Mouse (Mus musculus) spleen, adult 2 months (tissue): ENCODE data around the gene Tead3. TPM values are rescaled to one million over a fixed set of nuclear protein-coding genes. Genes with fewer than 3 reads are reported as not detected.
"Not testable (repeated sequence)": the region's sequence is repeated elsewhere in the genome, so short reads cannot be mapped to it uniquely, and the experiment has no call there.

Source experiments
- DNase-seq, 2 experiments: peaks; one replicate each; pipeline versions ENCODE4 v3.0.0 to v3.0.0-alpha.2; 2012 to 2021; ENCODE audit warnings: low spot score in 2 of 2, low read depth in 1 of 2
- H3K27ac ChIP-seq: fragments of 200-500 bp; 2 replicates; pipeline ENCODE4 v1.5.1; 2012; ENCODE audit warnings: low read length, inconsistent platforms; ENCODE audit not compliant: insufficient read depth
- H3K27me3 ChIP-seq: fragments of 200-500 bp; 2 replicates; pipeline ENCODE4 v1.6.1; 2012; ENCODE audit warnings: mild to moderate bottlenecking, moderate library complexity, low read length, inconsistent platforms; ENCODE audit not compliant: control insufficient read depth, insufficient read depth
- H3K36me3 ChIP-seq: fragments of 200-500 bp; 2 replicates; pipeline ENCODE4 v1.6.1; 2012; ENCODE audit warnings: mild to moderate bottlenecking, low read length, inconsistent platforms; ENCODE audit not compliant: control insufficient read depth, insufficient read depth
- H3K4me1 ChIP-seq: fragments of 200-500 bp; 2 replicates; pipeline ENCODE4 v1.6.1; 2011; ENCODE audit warnings: inconsistent platforms; ENCODE audit not compliant: control insufficient read depth, insufficient read depth, insufficient read length
- H3K4me3 ChIP-seq: fragments of 200-500 bp; 2 replicates; pipeline ENCODE4 v1.5.1; 2011; ENCODE audit warnings: mild to moderate bottlenecking, inconsistent platforms; ENCODE audit not compliant: insufficient read depth, insufficient read length; ENCODE audit errors: extremely low read depth
- CTCF ChIP-seq: fragments of 200-500 bp; IDR thresholded peaks from 2 replicates; pipeline ENCODE4 v1.5.1; 2011; ENCODE audit warnings: mild to moderate bottlenecking, inconsistent platforms; ENCODE audit not compliant: insufficient read depth, insufficient read length, insufficient replicate concordance; ENCODE audit errors: extremely low read depth
- POLR2A ChIP-seq: fragments of 200-500 bp; IDR thresholded peaks from 2 replicates; pipeline ENCODE4 v1.6.1; 2011; ENCODE audit warnings: low read depth, low read length, inconsistent platforms
- WGBS: fragments of 180-500 bp; shearing (Covaris S2); methylation state at CpG from one replicate; pipeline ENCODE4 v1.1.7; 2018; 5-methylcytosine and 5-hydroxymethylcytosine counted together
- polyA plus RNA-seq: library from polyadenylated mRNA; depleted of rRNA; stranded (reverse); fragments of >200 nt; gene quantifications from 2 replicates; pipeline ENCODE4 v1.2.3, GENCODE M21; 2012

Gene Tead3
- polyA plus RNA-seq, 1 experiment = 4.3 TPM

DNA sequence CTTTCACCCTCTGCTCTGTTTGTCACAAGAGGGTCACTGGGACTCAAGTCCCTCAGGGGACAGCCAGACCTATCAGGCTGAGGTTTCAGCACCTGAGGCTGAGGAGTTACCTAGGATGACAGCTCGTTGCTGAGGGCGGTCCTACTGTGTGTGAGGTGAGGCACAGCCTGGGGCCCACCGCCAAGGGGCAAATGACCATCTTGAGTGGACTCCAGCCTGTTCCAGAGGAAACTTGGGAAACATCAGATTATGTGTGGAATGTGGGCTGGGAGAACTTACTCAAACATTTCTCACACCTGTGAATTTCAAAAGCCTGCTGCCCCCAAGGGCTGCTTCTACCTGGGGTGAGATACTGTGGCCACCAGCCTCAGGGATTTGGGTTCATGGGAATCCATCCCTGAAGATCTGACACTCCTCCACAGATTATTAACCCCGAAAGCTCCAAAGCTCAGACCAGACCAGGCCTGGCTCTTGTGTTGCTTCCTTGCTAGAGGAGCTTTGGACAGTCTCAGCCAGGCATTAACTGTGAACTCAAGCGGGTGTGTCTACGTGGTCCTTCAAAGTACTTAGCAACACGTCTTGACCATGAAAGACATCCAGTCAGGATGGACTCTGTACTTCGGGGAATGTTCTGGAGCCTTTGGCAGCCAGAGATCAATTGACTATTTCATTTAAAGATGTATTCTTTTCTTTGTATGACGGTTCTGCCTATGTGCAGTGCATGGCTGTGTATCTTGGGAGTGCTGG, 10.1 kb upstream of the Tead3 start:
- WGBS = 86% methylated on average over 9 of the region's 9 CpGs
- DNase-seq = no peak
- no peak for TF ChIP-seq CTCF
- TF ChIP-seq POLR2A = no peak

DNA sequence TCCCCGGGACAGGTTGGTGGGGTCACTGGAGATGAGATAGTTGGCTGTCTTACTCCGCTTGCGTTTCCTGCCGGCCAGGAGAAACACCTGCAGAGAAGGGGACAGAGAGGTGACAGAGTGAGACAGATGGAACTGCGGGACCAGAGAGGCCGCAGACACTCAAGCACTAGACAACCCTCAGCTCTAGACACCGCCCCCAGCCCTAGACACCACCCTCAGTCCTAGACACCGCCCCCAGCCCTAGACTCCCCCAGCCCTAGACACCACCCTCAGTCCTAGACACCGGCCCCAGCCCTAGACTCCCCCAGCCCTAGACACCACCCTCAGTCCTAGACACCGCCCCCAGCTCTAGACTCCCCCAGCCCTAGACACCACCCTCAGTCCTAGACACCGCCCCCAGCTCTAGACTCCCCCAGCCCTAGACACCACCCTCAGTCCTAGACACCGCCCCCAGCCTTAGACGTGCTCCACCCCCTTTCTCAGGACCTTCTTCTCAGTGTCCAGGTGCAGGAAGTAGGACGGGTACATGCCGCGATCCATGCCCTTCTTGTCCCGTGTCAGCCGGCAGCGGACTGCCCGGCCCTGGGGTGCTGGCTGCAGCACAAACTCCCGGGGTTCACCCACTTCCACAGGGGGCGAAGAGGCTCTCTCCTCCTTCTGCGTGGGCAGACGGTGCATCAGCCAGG, 8.1 kb upstream of the Tead3 start:
- 57% methylated on average over 24 of the region's 24 CpGs for WGBS
- H3K27me3 ChIP-seq, H3K27ac ChIP-seq: not testable (repeated sequence)

More for the DNA sequence above, 10.1 kb upstream of the Tead3 start:
- Histone ChIP-seq H3K4me1 (no peaks in the 10 kb centered on the region; the same call in 1 of the 2 replicates), H3K4me3 (no peak overlapping the region), H3K27me3 (peaks cover 16% of the 10 kb centered on the region; the same call in 1 of the 2 replicates), H3K27ac (no peak overlapping the region), H3K36me3 (no peaks in the 10 kb centered on the region)

GRCm38 (mm10) chr17:28355871-28356270, 5.3 kb upstream of the Tead3 start:
- Histone ChIP-seq H3K27ac (no peak overlapping the region), H3K27me3 (peaks cover 6% of the 10 kb centered on the region), H3K4me3 (no peak overlapping the region), H3K36me3 (no peaks in the 10 kb centered on the region), H3K4me1 (no peaks in the 10 kb centered on the region)
- no peak for DNase-seq
- WGBS = 90% methylated on average over 12 of the region's 12 CpGs
- TF ChIP-seq POLR2A (no peak), CTCF (no peak)

More for the DNA sequence above, 8.1 kb upstream of the Tead3 start:
- not testable (repeated sequence) for H3K4me1 ChIP-seq, DNase-seq, H3K36me3 ChIP-seq, H3K4me3 ChIP-seq

- peaks cover 17% of the 10 kb centered on the region for H3K27me3 ChIP-seq
- no peak overlapping the region for H3K4me3 ChIP-seq
- no peak for DNase-seq
- 68% methylated on average over 11 of the region's 11 CpGs for WGBS
- H3K36me3 ChIP-seq = no peaks in the 10 kb centered on the region
- H3K4me1 ChIP-seq = no peaks in the 10 kb centered on the region
- H3K27ac ChIP-seq = no peak overlapping the region
- TF ChIP-seq CTCF = no peak
- TF ChIP-seq POLR2A = no peak
Measured at GRCm38 (mm10) chr17:28352018-28352417, 1.4 kb upstream of the Tead3 start.

- Histone ChIP-seq H3K27ac (no peak overlapping the region), H3K36me3 (no peaks in the 10 kb centered on the region), H3K27me3 (peaks cover 17% of the 10 kb centered on the region), H3K4me1 (no peaks in the 10 kb centered on the region), H3K4me3 (peak overlapping the region; percentile 62)
- 3% methylated on average over 29 of the region's 29 CpGs for WGBS
- no peak for DNase-seq
- no peak for TF ChIP-seq POLR2A
- TF ChIP-seq CTCF = no peak
Measured at GRCm38 (mm10) chr17:28351353-28351890, 805 bp upstream of the Tead3 start.

- H3K27ac ChIP-seq = peak overlapping the region; percentile 5; the same call in 1 of the 2 replicates
- no peaks in the 10 kb centered on the region for H3K4me1 ChIP-seq
- peak overlapping the region; percentile 39 for H3K4me3 ChIP-seq
- 3% methylated on average over 54 of the region's 54 CpGs for WGBS
- H3K27me3 ChIP-seq = peaks cover 17% of the 10 kb centered on the region
- H3K36me3 ChIP-seq = no peaks in the 10 kb centered on the region
- TF ChIP-seq POLR2A = no peak
- no peak for TF ChIP-seq CTCF
- no peak for DNase-seq
Measured at GRCm38 (mm10) chr17:28349901-28350465, 634 bp downstream of the Tead3 start.
